8 mouse cellular contexts compared by ENCODE assay signal in the genomic region with DNA sequence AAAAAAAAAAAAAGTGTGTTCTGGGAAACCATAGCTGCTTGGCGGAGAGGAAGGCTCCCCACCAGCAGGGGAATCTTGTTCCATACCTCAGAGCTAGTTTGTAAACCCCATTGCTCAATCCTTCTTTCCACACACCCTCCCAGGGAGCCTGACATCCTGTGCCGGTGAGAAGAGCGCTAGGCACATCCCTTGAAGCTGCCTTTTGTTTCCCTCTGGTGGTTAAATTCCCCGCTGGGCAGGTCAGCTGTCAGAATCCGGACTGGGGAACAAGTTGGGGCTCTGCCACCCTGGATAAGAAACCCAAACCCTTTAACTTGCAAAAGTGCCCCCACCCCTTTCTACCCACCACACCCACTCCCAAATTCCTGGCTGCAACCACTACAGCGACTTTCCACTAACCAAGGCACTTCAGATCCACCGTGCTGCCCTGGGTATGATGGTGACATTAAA. TPM values are rescaled to one million over a fixed set of nuclear protein-coding genes. Genes with fewer than 3 reads are reported as not detected.
A peak's percentile ranks its signal among the peaks of the same experiment; 100 is the strongest.
DNase-seq lines count a peak whose midpoint lies in the region; ATAC-seq and TF ChIP-seq lines count a peak whose summit lies in the region.

No protein-coding gene starts in this region.

- H3K27ac ChIP-seq in bone marrow macrophage, adult 2 months (ENCODE audit: insufficient read depth, low read depth, low read length): no peak overlapping the region

- H3K4me3 ChIP-seq in bone marrow macrophage, adult 2 months (ENCODE audit: insufficient read depth, low read length): no peak overlapping the region

- peak; percentile 51 for TF ChIP-seq CTCF in bone marrow macrophage, adult 2 months (IDR thresholded peaks at IDR 0.05; ENCODE audit: low read depth, low read length)

- no peak for ATAC-seq in cerebellum, adult (ENCODE audit: insufficient number of reproducible peaks, low FRiP score, low TSS enrichment)
- peak; percentile 59 for ATAC-seq in megakaryocyte progenitor cell, adult 5-6 weeks (replicated peaks; ENCODE audit: poor library complexity)

- peaks cover 35% of the 10 kb centered on the region for H3K4me1 ChIP-seq in bone marrow macrophage, adult 2 months (ENCODE audit: control insufficient read depth, insufficient read depth, low read length)

- DNase-seq in cerebellum, adult 8-10 months: peak; percentile 3
- peak; percentile 44 to 57 for DNase-seq in heart, adult 9 months (ENCODE audit: low spot score in 2 of 2)
- DNase-seq in kidney, postnatal 36 days: peak; percentile 21 to 42
- DNase-seq in thymus, postnatal 10 days (ENCODE audit: low spot score in 2 of 2): no peak
- no peak for DNase-seq in B cell, adult 2 months

- TF ChIP-seq POLR2A in bone marrow macrophage, adult 2 months (IDR thresholded peaks at IDR 0.05; ENCODE audit: borderline replicate concordance, low read depth, low read length): no peak

RNA-seq across cellular contexts. Expression of gene Ifitm3, which starts 2.2 kb away (rescaled TPM):
- polyA plus RNA-seq in bone marrow macrophage, adult 2 months (2012; ENCODE audit: insufficient read depth, insufficient read length, missing spikeins): 1,636 and 1,773 TPM in 2 replicates
- total RNA-seq in megakaryocyte progenitor cell, adult 5-6 weeks (2015): 147 and 203 TPM in 2 replicates
- total RNA-seq in megakaryocyte progenitor cell, adult 5-6 weeks (2017): 49.4 and 56.2 TPM in 2 replicates

RNA-seq across cellular contexts. Expression of gene Ifitm6, which starts 9.4 kb away (rescaled TPM):
- polyA plus RNA-seq in bone marrow macrophage, adult 2 months (2012; ENCODE audit: insufficient read depth, insufficient read length, missing spikeins): 31.9 and 45.4 TPM in 2 replicates
- 81.7 and 90.1 TPM in 2 replicates for total RNA-seq in megakaryocyte progenitor cell, adult 5-6 weeks (2015)
- total RNA-seq in megakaryocyte progenitor cell, adult 5-6 weeks (2017): 37.7 and 55.9 TPM in 2 replicates

RNA-seq across cellular contexts. Expression of gene Gm17387, which starts 20.6 kb away (rescaled TPM):
- not detected in 2 replicates for polyA plus RNA-seq in bone marrow macrophage, adult 2 months (2012; ENCODE audit: insufficient read depth, insufficient read length, missing spikeins)
- not detected in 2 replicates for total RNA-seq in megakaryocyte progenitor cell, adult 5-6 weeks (2015)
- not detected in 2 replicates for total RNA-seq in megakaryocyte progenitor cell, adult 5-6 weeks (2017)

RNA-seq across cellular contexts. Expression of gene Ifitm1, which starts 41.3 kb away (rescaled TPM):
- polyA plus RNA-seq in bone marrow macrophage, adult 2 months (2012; ENCODE audit: insufficient read depth, insufficient read length, missing spikeins): 31.2 and 38.0 TPM in 2 replicates
- total RNA-seq in megakaryocyte progenitor cell, adult 5-6 weeks (2015): 57.8 and 89.8 TPM in 2 replicates
- 33.7 and 37.5 TPM in 2 replicates for total RNA-seq in megakaryocyte progenitor cell, adult 5-6 weeks (2017)

RNA-seq across cellular contexts. Expression of gene Ifitm2, which starts 52.5 kb away (rescaled TPM):
- 1,477 and 1,645 TPM in 2 replicates for polyA plus RNA-seq in bone marrow macrophage, adult 2 months (2012; ENCODE audit: insufficient read depth, insufficient read length, missing spikeins)
- 577 and 637 TPM in 2 replicates for total RNA-seq in megakaryocyte progenitor cell, adult 5-6 weeks (2015)
- total RNA-seq in megakaryocyte progenitor cell, adult 5-6 weeks (2017): 287 and 322 TPM in 2 replicates

Comparison
In these comparisons a context has a peak if more than half of its experiments do, and no peak if none do; other contexts are left out.
1. DNase-seq: peak in cerebellum, adult 8-10 months (single experiment), heart, adult 9 months (2 of 2) and kidney, postnatal 36 days (2 of 2); none in thymus, postnatal 10 days (0 of 2) and B cell, adult 2 months (0 of 2).